Mouse (Mus musculus) neural tube, embryonic 14.5 days (tissue): Measurements from ENCODE around the gene Ghr. TPM values are rescaled to one million over a fixed set of nuclear protein-coding genes. Genes with fewer than 3 reads are reported as not detected.

Source experiments
- ATAC-seq: fragments of 200-750 bp; cut with Nextera tagmentation; 2 replicates; pipeline ENCODE4 v1.8.0; 2017; ENCODE audit warnings: low read depth, mild to moderate bottlenecking, moderate TSS enrichment, moderate library complexity
- H3K27ac ChIP-seq: fragments of 300-500 bp; sonication (generic); 2 replicates; pipeline ENCODE4 v1.5.1; 2014; ENCODE audit warnings: low read depth, mild to moderate bottlenecking, control low read depth, low read length, moderate library complexity, mixed read lengths
- H3K27me3 ChIP-seq: fragments of 300-500 bp; sonication (generic); 2 replicates; pipeline ENCODE4 v1.6.1; 2014; ENCODE audit warnings: low read length; ENCODE audit not compliant: control insufficient read depth, insufficient read depth
- H3K36me3 ChIP-seq: fragments of 300-500 bp; sonication (generic); 2 replicates; pipeline ENCODE4 v1.6.1; 2014; ENCODE audit warnings: low read length, mixed read lengths; ENCODE audit not compliant: control insufficient read depth, insufficient read depth
- H3K4me1 ChIP-seq: fragments of 300-500 bp; sonication (generic); 2 replicates; pipeline ENCODE4 v1.6.1; 2014; ENCODE audit warnings: low read length; ENCODE audit not compliant: control insufficient read depth, insufficient read depth
- H3K4me2 ChIP-seq: fragments of 300-500 bp; sonication (generic); 2 replicates; pipeline ENCODE4 v1.6.1; 2014; ENCODE audit warnings: mild to moderate bottlenecking, low read depth, low read length, control low read depth
- H3K4me3 ChIP-seq: fragments of 300-500 bp; sonication (generic); 2 replicates; pipeline ENCODE4 v1.5.1; 2014; ENCODE audit warnings: low read depth, low read length, control low read depth, mixed read lengths
- H3K9ac ChIP-seq: fragments of 300-500 bp; sonication (generic); replicated peaks from 2 replicates; pipeline ENCODE4 v1.6.1; 2014; ENCODE audit warnings: low read depth, mild to moderate bottlenecking, control low read depth, low read length, mixed read lengths
- H3K9me3 ChIP-seq: fragments of 300-500 bp; sonication (generic); 2 replicates; pipeline ENCODE4 v1.6.1; 2016; ENCODE audit warnings: low read length; ENCODE audit not compliant: control insufficient read depth
- WGBS: fragments of 180-500 bp; shearing (Covaris S2); extraction: QIAGEN DNeasy Blood & Tissue Kit; methylation state at CpG from one replicate; pipeline ENCODE4 v1.1.7; 2014; 5-methylcytosine and 5-hydroxymethylcytosine counted together
- polyA plus RNA-seq: library from polyadenylated mRNA; unstranded; fragments of >200 nt; fragmentation: Nextera tagmentation; extraction: Ambion mirVana; gene quantifications from 2 replicates; pipeline ENCODE4 v1.2.1, GENCODE M21; 2014

The Ghr gene
- polyA plus RNA-seq, 1 experiment from 2014 or later, result 9.8 TPM

GRCm38 (mm10) chr15:3395700-3396099 lies 187.6 kb downstream of the Ghr start:
- Histone ChIP-seq H3K36me3 (no peaks in the 10 kb centered on the region), H3K4me1 (no peaks in the 10 kb centered on the region), H3K4me2 (no peak overlapping the region), H3K27me3 (no peaks in the 10 kb centered on the region), H3K27ac (no peak overlapping the region), H3K9me3 (no peaks in the 10 kb centered on the region), H3K9ac (no peak overlapping the region), H3K4me3 (no peak overlapping the region)
- peak; percentile 54; the same call in 1 of the 2 replicates for ATAC-seq
- 38% methylated on average over 3 of the region's 3 CpGs for WGBS

- H3K4me3 ChIP-seq, result no peak overlapping the region
- no peak overlapping the region for H3K4me2 ChIP-seq
- H3K4me1 ChIP-seq, result no peaks in the 10 kb centered on the region
- H3K27ac ChIP-seq, result no peak overlapping the region
- no peaks in the 10 kb centered on the region for H3K27me3 ChIP-seq
- ATAC-seq, result no peak
- no peaks in the 10 kb centered on the region for H3K9me3 ChIP-seq
- no peaks in the 10 kb centered on the region for H3K36me3 ChIP-seq
- no peak overlapping the region for H3K9ac ChIP-seq
Measured at GRCm38 (mm10) chr15:3390722-3391121, 192.6 kb downstream of the Ghr start.

GRCm38 (mm10) chr15:3389011-3389410 lies 194.3 kb downstream of the Ghr start:
- Histone ChIP-seq H3K9me3 (no peaks in the 10 kb centered on the region), H3K27me3 (no peaks in the 10 kb centered on the region), H3K27ac (no peak overlapping the region), H3K4me3 (no peak overlapping the region), H3K4me1 (no peaks in the 10 kb centered on the region), H3K36me3 (no peaks in the 10 kb centered on the region), H3K9ac (no peak overlapping the region), H3K4me2 (no peak overlapping the region)
- no peak for ATAC-seq

GRCm38 (mm10) chr15:3388485-3388884 lies 194.8 kb downstream of the Ghr start:
- no peak overlapping the region for H3K4me3 ChIP-seq
- no peak for ATAC-seq
- no peak overlapping the region for H3K4me2 ChIP-seq
- no peak overlapping the region for H3K9ac ChIP-seq
- H3K4me1 ChIP-seq, result no peaks in the 10 kb centered on the region
- no peak overlapping the region for H3K27ac ChIP-seq
- no peaks in the 10 kb centered on the region for H3K27me3 ChIP-seq
- no peaks in the 10 kb centered on the region for H3K36me3 ChIP-seq
- H3K9me3 ChIP-seq, result no peaks in the 10 kb centered on the region
- 66% methylated on average over 2 of the region's 2 CpGs for WGBS

- Histone ChIP-seq H3K9ac (no peak overlapping the region), H3K9me3 (no peaks in the 10 kb centered on the region), H3K27ac (no peak overlapping the region), H3K4me2 (no peak overlapping the region), H3K4me3 (no peak overlapping the region), H3K36me3 (no peaks in the 10 kb centered on the region), H3K27me3 (no peaks in the 10 kb centered on the region), H3K4me1 (no peaks in the 10 kb centered on the region)
- ATAC-seq, result no peak
- 72% methylated on average over 2 of the region's 2 CpGs for WGBS
Measured at GRCm38 (mm10) chr15:3383788-3384187, 199.5 kb downstream of the Ghr start.

- ATAC-seq, result no peak
- Histone ChIP-seq H3K9me3 (no peaks in the 10 kb centered on the region), H3K4me2 (no peak overlapping the region), H3K27me3 (no peaks in the 10 kb centered on the region), H3K27ac (no peak overlapping the region), H3K9ac (no peak overlapping the region), H3K36me3 (no peaks in the 10 kb centered on the region), H3K4me3 (no peak overlapping the region), H3K4me1 (no peaks in the 10 kb centered on the region)
- 82% methylated on average over 6 of the region's 6 CpGs for WGBS
Measured at GRCm38 (mm10) chr15:3381413-3381812, 201.9 kb downstream of the Ghr start.

- H3K27ac ChIP-seq, result no peak overlapping the region
- H3K36me3 ChIP-seq, result no peaks in the 10 kb centered on the region
- 80% methylated on average over 2 of the region's 2 CpGs for WGBS
- no peaks in the 10 kb centered on the region for H3K4me1 ChIP-seq
- no peak for ATAC-seq
- H3K4me3 ChIP-seq, result no peak overlapping the region
- no peaks in the 10 kb centered on the region for H3K27me3 ChIP-seq
- H3K9me3 ChIP-seq, result no peaks in the 10 kb centered on the region
- no peak overlapping the region for H3K4me2 ChIP-seq
- no peak overlapping the region for H3K9ac ChIP-seq
Measured at GRCm38 (mm10) chr15:3368261-3368832, 214.9 kb downstream of the Ghr start.

- Histone ChIP-seq H3K4me2 (peak overlapping the region; percentile 31; the same call in 1 of the 2 replicates), H3K27me3 (no peaks in the 10 kb centered on the region), H3K9me3 (no peaks in the 10 kb centered on the region), H3K4me1 (no peaks in the 10 kb centered on the region), H3K36me3 (no peaks in the 10 kb centered on the region), H3K4me3 (no peak overlapping the region), H3K9ac (no peak overlapping the region), H3K27ac (no peak overlapping the region)
- ATAC-seq, result peak; percentile 88
- WGBS, result 57% methylated on average over 4 of the region's 4 CpGs
Measured at GRCm38 (mm10) chr15:3356073-3356766, 227.1 kb downstream of the Ghr start.

- no peak overlapping the region for H3K27ac ChIP-seq
- no peak for ATAC-seq
- no peak overlapping the region for H3K4me3 ChIP-seq
- H3K4me1 ChIP-seq, result no peaks in the 10 kb centered on the region
- no peak overlapping the region for H3K4me2 ChIP-seq
- H3K9me3 ChIP-seq, result no peaks in the 10 kb centered on the region
- no peaks in the 10 kb centered on the region for H3K27me3 ChIP-seq
- H3K9ac ChIP-seq, result no peak overlapping the region
- no peaks in the 10 kb centered on the region for H3K36me3 ChIP-seq
- WGBS, result 90% methylated on average over 2 of the region's 2 CpGs
Measured at GRCm38 (mm10) chr15:3353696-3354095, 229.6 kb downstream of the Ghr start.
